Mouse (Mus musculus): ENCODE data around the gene Rab23.
"Not testable (repeated sequence)": the region's sequence is repeated elsewhere in the genome, so short reads cannot be mapped to it uniquely, and the experiment has no call there.

Rab23 gene

GRCm38 (mm10) chr1:33734001-33734685, 14.5 kb downstream of the Rab23 start:
- DNase-seq (ENCODE audit: low spot score), result no peak

GRCm38 (mm10) chr1:33738281-33738680, 18.6 kb downstream of the Rab23 start:
- no peak for DNase-seq (ENCODE audit: low spot score)

- no peak for DNase-seq (ENCODE audit: low spot score)
Observed at GRCm38 (mm10) chr1:33738681-33739278, 19.1 kb downstream of the Rab23 start.

GRCm38 (mm10) chr1:33739302-33739701, 19.6 kb downstream of the Rab23 start:
- DNase-seq (ENCODE audit: low spot score), result peak; percentile 92

GRCm38 (mm10) chr1:33742903-33743302, 23.2 kb downstream of the Rab23 start:
- DNase-seq (ENCODE audit: low spot score), result peak; percentile 54

- DNase-seq (ENCODE audit: low spot score), result not testable (repeated sequence)
Observed at GRCm38 (mm10) chr1:33744815-33745214, 25.1 kb downstream of the Rab23 start.

GRCm38 (mm10) chr1:33745901-33746300, 26.2 kb downstream of the Rab23 start:
- no peak for DNase-seq (ENCODE audit: low spot score)

- no peak for DNase-seq (ENCODE audit: low spot score)
Observed at GRCm38 (mm10) chr1:33749109-33749508, 29.4 kb downstream of the Rab23 start.

GRCm38 (mm10) chr1:33749709-33750108, 30.0 kb downstream of the Rab23 start:
- not testable (repeated sequence) for DNase-seq (ENCODE audit: low spot score)

- DNase-seq (ENCODE audit: low spot score), result no peak
Observed at GRCm38 (mm10) chr1:33751283-33751682, 31.6 kb downstream of the Rab23 start.

- no peak for DNase-seq (ENCODE audit: low spot score)
Observed at GRCm38 (mm10) chr1:33754089-33754488, 34.4 kb downstream of the Rab23 start.

GRCm38 (mm10) chr1:33754965-33755735, 35.5 kb downstream of the Rab23 start:
- no peak for DNase-seq (ENCODE audit: low spot score)

- no peak for DNase-seq (ENCODE audit: low spot score)
Observed at GRCm38 (mm10) chr1:33755799-33756198, 36.1 kb downstream of the Rab23 start.

GRCm38 (mm10) chr1:33756258-33757032, 36.8 kb downstream of the Rab23 start:
- peak; percentile 11 for DNase-seq (ENCODE audit: low spot score)

GRCm38 (mm10) chr1:33757033-33757413, 37.3 kb downstream of the Rab23 start:
- peak; percentile 48 for DNase-seq (ENCODE audit: low spot score)

- DNase-seq (ENCODE audit: low spot score), result peak; percentile 67
Observed at GRCm38 (mm10) chr1:33757491-33758041, 37.9 kb downstream of the Rab23 start, which contains the start of gene Bag2. Gene Bag2, minus strand, starts transcription at chr1:33757795.

- peak; percentile 12 for DNase-seq (ENCODE audit: low spot score)
Observed at GRCm38 (mm10) chr1:33758488-33758887, 38.8 kb downstream of the Rab23 start.

GRCm38 (mm10) chr1:33763826-33764225, 44.1 kb downstream of the Rab23 start:
- DNase-seq (ENCODE audit: low spot score), result no peak

GRCm38 (mm10) chr1:33765468-33766080, 45.9 kb downstream of the Rab23 start:
- no peak for DNase-seq (ENCODE audit: low spot score)

- peak; percentile 13 for DNase-seq (ENCODE audit: low spot score)
Observed at GRCm38 (mm10) chr1:33766520-33767508, 47.1 kb downstream of the Rab23 start.

All from retina, embryonic 14.5 days (tissue).